Mouse (Mus musculus) C2C12 (cell line): ENCODE results near the gene Far2.

ENCODE experiments used
- CTCF ChIP-seq: IDR thresholded peaks from one replicate; pipeline ENCODE4 v1.5.1; 2011; ENCODE audit not compliant: control insufficient read depth, insufficient read depth, insufficient read length
- MYOG ChIP-seq: IDR thresholded peaks from one replicate; pipeline ENCODE4 v1.6.1; 2011; ENCODE audit not compliant: control insufficient read depth, insufficient read length; ENCODE audit errors: extremely low read depth
- USF1 ChIP-seq: IDR thresholded peaks from one replicate; pipeline ENCODE4 v1.6.1; 2011; ENCODE audit warnings: low read depth, mild to moderate bottlenecking, control low read depth, moderate library complexity

- TF ChIP-seq USF1 (no peak), CTCF (no peak), MYOG (no peak)
Measured at GRCm38 (mm10) chr6:148102434-148102833, 55.4 kb downstream of the Far2 start.
